Mouse (Mus musculus) MN1 (cell line): Measurements from ENCODE around the gene Nudt4.

ENCODE experiments used
- DNase-seq: peaks from one replicate; pipeline ENCODE4 v3.0.0-alpha.2; 2016; ENCODE audit warnings: low spot score

Gene Nudt4

GRCm38 (mm10) chr10:95539260-95539659 is 24.7 kb downstream of the Nudt4 start:
- DNase-seq, result no peak

GRCm38 (mm10) chr10:95536222-95536541 is 27.8 kb downstream of the Nudt4 start:
- DNase-seq, result no peak

DNA sequence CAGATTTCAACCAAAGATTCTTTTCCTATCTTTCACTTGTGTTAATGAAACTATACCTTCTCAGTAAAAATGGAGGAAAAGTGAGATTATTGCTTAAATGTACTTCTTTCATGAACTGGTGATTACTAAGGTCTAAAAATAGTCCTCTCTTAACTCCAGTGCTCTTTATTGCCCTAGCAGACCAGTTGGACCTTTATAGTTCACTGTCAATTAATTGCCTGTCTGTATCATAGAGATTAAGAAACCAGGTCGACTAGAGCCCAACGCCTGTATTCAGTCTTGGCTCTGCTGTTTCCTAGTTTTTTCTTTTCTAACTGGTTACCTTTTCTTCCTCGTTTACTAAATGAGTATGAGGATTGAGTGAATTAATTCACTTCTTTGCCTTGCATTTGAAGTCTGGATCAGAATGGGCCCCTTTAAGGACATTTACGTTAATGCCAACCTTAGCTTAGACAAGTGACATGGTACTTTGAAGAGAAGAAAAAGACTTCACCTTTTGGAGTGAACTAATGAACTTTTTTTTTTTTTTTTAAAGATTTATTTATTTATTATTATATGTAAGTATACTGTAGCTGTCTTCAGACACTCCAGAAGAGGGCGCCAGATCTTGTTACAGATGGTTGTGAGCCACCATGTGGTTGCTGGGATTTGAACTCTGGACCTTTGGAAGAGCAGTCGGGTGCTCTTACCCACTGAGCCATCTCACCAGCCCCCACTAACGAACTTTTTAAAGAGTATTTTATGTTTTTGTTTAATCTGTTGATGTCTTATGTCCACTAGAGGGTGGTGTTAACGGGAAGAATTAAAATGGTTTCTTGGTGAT is 28.3 kb downstream of the Nudt4 start:
- DNase-seq, result no peak

DNA sequence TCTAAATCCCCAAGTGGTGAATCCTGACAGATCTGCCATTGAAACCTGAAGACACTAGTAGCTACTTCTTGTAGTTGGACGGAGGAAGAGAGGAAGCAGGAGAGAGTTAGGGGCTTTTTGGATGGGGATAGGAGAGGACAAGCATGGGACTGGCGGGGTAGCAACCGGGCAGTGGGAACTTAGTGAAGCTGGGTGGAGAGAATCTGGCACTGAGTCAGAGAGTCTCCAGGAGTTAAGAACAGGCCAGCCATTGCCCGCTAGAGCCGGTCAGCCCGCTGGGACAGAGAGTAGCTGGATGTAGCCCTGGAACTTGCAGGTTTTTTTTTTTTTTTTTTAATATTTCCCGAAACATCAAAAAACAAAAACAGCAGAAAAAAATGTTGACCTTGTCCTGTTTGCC is 30.6 kb downstream of the Nudt4 start:
- no peak for DNase-seq

DNA sequence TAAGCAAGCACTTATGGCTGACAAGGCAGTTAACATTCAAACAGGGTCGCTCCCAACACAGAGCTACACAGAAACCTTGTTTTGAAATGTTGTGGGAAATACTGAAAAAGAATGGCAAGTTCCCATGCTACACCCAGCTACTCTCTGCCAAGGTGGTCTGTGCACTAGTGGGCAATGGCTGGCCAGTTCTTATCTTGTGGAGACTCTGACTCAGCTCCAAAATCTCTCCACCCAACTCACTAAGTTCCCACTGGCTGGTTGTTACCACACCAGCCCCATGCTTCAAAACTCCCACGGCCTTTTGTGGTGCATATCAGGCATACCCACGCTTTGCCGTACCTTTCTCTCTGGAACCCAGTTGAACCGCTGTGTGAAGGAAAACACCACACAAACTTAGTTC is 31.0 kb downstream of the Nudt4 start:
- DNase-seq, result no peak

DNA sequence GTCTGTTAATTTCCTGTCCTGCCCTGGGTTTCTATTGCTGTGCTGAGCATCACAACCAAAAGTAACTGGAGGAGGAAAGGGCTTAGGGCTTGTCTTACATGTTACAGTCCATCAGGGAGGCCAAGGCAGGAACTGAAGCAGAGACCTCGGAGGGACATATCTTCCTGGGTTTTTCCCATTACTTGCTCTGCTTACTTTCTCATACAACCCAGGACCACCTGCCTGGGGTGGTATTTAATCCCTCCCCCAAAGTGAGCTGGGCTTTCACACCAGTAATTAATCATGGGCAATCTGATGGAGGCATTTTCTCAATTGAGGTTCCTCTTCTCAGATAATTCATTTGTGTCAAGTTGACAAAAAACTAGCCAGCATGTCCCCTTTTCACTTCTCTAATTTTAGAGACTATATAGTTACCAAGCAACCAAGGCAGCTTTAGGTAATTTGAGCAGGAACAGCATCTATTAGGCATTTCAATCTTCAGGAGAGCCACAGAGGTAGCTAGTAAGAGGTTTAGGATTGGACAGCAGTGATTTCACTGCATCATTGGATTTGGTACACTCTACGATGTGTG is 33.3 kb downstream of the Nudt4 start:
- no peak for DNase-seq

GRCm38 (mm10) chr10:95526495-95527122 is 37.3 kb downstream of the Nudt4 start:
- DNase-seq, result no peak

- no peak for DNase-seq
These were observed 38.1 kb downstream of the Nudt4 start for GRCm38 (mm10) chr10:95525871-95526270.

GRCm38 (mm10) chr10:95525037-95525675 is 38.8 kb downstream of the Nudt4 start:
- no peak for DNase-seq

- DNase-seq, result no peak
These were observed 46.3 kb downstream of the Nudt4 start for GRCm38 (mm10) chr10:95517656-95518055.

- DNase-seq, result peak; percentile 56
These were observed 48.5 kb downstream of the Nudt4 start for GRCm38 (mm10) chr10:95515293-95515931.

- DNase-seq, result peak; percentile 98
These were observed 49.2 kb downstream of the Nudt4 start, which contains the start of gene Ube2n for GRCm38 (mm10) chr10:95514656-95515292. TSS of gene Ube2n (plus strand) at chr10:95515145.

DNA sequence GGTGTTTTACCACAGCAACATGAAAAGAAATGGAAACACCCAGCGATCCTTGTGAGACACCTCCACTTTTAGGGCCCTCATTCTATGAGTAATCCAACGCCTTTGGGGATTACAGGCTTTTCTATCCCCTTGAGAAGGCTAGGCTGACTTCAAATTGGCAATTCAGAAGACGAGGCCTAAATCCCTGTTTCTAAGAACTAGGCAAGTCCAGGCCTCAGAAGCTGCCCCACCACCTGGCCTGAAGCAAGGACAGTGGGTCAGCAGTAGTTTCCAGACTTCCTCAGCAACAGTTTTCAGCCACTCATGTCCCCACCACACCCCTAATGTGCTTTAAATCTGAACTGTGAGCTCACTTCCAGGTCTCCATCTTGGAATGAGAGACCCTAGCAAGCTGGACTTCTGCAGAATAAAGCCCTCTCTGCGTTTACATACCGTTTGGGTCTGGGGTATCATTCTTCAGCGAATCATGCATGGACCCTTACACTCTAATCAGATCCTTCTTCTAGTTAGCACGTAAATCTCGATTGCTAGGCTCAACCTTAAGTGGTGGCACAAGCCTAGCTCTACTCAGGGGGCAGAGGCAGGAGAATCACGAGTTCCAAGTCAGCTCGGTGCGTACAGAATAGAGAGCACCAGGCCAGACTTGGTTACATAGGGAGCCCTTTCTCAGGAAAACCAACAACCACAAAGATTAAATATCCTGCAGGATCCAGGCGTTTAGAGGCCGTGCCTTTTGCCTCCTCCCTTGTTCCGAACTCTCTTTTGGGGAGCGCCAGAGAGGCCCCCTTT is 50.0 kb downstream of the Nudt4 start:
- peak; percentile 38 for DNase-seq

DNA sequence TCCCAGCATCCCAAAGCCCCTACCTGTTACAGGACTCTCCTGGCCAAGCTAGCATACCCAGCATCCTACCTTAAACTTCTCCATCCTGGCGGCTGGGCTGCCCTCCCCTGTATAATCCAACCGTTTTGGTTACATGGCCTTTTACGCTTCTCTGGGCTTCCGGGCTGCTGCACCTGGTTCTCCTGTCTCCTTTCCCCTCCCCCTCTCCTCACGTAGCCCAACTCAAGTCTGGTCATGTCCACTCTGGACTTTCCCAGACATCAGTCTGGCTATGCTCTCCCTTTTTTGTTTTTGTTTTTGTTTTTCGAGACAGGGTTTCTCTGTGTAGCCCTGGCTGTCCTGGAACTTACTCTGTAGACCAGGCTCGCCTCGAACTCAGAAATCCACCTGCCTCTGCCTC is 51.3 kb downstream of the Nudt4 start:
- no peak for DNase-seq

DNA sequence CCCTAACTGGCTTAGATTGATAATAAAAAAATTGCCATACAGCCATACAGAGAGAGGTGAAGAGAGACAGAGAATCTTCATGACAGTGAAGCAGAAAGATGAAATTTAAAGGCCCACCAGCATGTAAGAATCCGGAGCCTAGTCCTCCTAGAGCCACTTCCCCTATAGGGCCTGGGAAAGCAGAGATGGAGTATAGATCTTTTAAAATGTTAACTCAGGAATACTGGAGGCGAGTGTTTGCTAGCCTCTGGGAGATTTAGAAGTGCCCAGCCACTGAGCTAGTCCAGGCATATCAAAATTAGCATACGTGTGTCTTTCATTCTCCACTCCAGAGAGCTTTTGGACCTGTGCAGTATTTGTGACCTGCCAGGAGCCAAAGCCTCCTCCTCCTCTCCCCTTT is 54.7 kb downstream of the Nudt4 start:
- DNase-seq, result no peak

DNA sequence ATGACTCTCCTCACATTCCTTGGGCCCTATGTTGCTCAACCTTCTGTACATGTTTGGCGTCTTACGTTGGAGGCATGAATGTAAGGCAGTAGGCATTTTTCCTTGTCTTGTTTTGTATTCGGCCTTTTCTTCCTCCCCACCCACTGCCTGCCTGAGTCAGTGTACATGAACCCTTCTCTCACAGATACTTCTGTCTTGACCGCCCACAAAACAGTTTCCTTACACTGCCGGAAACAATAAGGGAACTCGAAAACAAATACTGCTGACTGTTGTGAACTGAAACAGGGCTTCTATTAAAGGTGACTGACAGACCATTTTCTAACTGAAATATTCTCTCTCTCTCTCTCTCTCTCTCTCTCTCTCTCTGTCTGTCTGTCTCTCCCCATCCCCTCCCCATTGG is 55.2 kb downstream of the Nudt4 start:
- no peak for DNase-seq

- DNase-seq, result no peak
These were observed 55.8 kb downstream of the Nudt4 start for GRCm38 (mm10) chr10:95508126-95508525.

DNA sequence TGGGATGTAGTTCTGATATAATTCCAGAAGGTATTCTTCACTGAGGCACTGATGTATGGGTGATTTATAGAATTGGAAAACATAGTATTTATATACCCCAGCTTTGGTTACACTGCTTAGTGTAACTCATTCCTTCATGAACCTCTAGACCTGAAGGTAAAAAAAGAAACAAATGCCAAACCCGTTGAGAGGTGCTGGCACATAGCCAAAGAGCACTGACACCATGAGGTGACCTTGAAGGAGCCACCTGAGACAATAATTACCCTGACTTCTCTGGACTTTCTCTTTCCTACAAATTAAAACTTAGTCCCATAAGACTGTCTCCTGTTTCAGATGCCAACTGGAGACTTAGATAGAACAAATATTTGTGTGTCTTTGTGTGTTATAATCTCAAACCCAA is 59.6 kb downstream of the Nudt4 start:
- no peak for DNase-seq

- no peak for DNase-seq
These were observed 60.3 kb downstream of the Nudt4 start for GRCm38 (mm10) chr10:95503443-95504235.

DNA sequence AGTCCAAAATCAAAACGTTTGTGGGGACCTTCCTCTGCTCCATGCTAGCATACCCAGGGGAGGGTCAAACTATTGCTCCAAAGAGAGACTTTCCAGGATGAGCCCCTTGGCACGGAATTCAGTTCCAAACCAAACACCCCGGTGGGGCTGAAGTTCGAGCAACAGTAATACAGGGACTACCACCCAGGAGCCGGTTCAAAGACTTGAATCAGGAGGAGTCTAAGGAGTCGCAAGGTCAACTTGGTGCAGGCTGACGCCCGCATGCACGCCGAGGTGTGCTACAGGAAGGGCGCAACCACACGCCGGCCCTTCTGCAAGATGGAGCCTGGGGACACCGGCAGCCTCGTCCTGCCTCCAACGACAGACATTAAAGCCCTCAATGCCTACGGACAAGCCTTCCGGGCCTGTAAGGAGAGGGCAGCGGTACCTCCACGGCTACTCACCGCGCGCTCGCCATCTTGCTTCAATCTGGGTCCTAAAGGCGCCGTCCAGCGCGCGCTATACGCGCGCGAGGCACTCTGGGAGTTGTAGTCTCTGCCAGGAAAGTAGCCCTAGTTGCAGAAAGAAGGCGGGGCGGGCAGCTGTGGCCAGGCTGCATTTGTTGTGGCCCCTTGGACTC is 62.4 kb downstream of the Nudt4 start, which contains the start of gene Mrpl42:
Gene Mrpl42 (minus strand): TSS at position 478 of the 619 bp plus-strand sequence.
- peak; percentile 90 for DNase-seq
